Mouse (Mus musculus): Measurements from ENCODE around the gene Ergic1. TPM values are rescaled to one million over a fixed set of nuclear protein-coding genes. Genes with fewer than 3 reads are reported as not detected.

The Ergic1 gene
- polyA plus RNA-seq, 1 experiment from 2014 or later, result 75.0 TPM

Small RNAs within 50 kb of the gene (microRNA-seq; reads per million reads assigned to microRNA genes)
- gene Gm22420, result not detected

Other genes with a start within 250 kb of the Ergic1 start
- 2.5 and 2.7 TPM in 2 replicates for gene Neurl1b, start 146.7 kb upstream of the Ergic1 start, polyA plus RNA-seq (2015; fragmentation: Nextera tagmentation; extraction: Ambion mirVana)
- gene Dusp1, start 639 bp downstream of the Ergic1 start, polyA plus RNA-seq (2015; fragmentation: Nextera tagmentation; extraction: Ambion mirVana), result 30.8 and 38.1 TPM in 2 replicates
- gene Atp6v0e, start 101.7 kb downstream of the Ergic1 start, polyA plus RNA-seq (2015; fragmentation: Nextera tagmentation; extraction: Ambion mirVana), result 197 and 200 TPM in 2 replicates
- 6.5 and 8.6 TPM in 2 replicates for gene Crebrf, start 154.2 kb downstream of the Ergic1 start, polyA plus RNA-seq (2015; fragmentation: Nextera tagmentation; extraction: Ambion mirVana)
- 51.6 and 53.3 TPM in 2 replicates for gene Bnip1, start 219.6 kb downstream of the Ergic1 start, polyA plus RNA-seq (2015; fragmentation: Nextera tagmentation; extraction: Ambion mirVana)